Mouse (Mus musculus) lung, postnatal 0 days (tissue): ENCODE data around the gene Ptbp1. TPM values are rescaled to one million over a fixed set of nuclear protein-coding genes. Genes with fewer than 3 reads are reported as not detected.
A peak's percentile ranks its signal among the peaks of the same experiment; 100 is the strongest.

Experiments
- ATAC-seq: fragments of 200-750 bp; cut with Nextera tagmentation; 2 replicates; pipeline ENCODE4 v1.8.0; 2017; ENCODE audit warnings: moderate library complexity
- DNase-seq: peaks from one replicate; pipeline ENCODE4 v3.0.0-alpha.2; 2016; ENCODE audit warnings: low spot score
- H3K27ac ChIP-seq: fragments of 300-500 bp; sonication (generic); 2 replicates; pipeline ENCODE4 v1.5.1; 2014; ENCODE audit warnings: antibody characterized with exemption, mild to moderate bottlenecking, low read length, mixed read lengths
- H3K27me3 ChIP-seq: fragments of 300-500 bp; sonication (generic); replicated peaks from 2 replicates; pipeline ENCODE4 v1.6.1; 2014; ENCODE audit warnings: low read length, mixed read lengths; ENCODE audit not compliant: insufficient read depth
- H3K36me3 ChIP-seq: fragments of 300-500 bp; sonication (generic); 2 replicates; pipeline ENCODE4 v1.6.1; 2014; ENCODE audit warnings: low read length, mixed read lengths; ENCODE audit not compliant: insufficient read depth
- H3K4me1 ChIP-seq: fragments of 300-500 bp; sonication (generic); 2 replicates; pipeline ENCODE4 v1.6.1; 2014; ENCODE audit warnings: antibody characterized with exemption, low read depth, low read length, mixed read lengths; ENCODE audit not compliant: insufficient read depth
- H3K4me2 ChIP-seq: fragments of 300-500 bp; sonication (generic); replicated peaks from 2 replicates; pipeline ENCODE4 v1.6.1; 2014; ENCODE audit warnings: low read depth, mild to moderate bottlenecking, low read length, moderate library complexity, mixed read lengths
- H3K4me3 ChIP-seq: fragments of 300-500 bp; sonication (generic); 2 replicates; pipeline ENCODE4 v1.5.1; 2014; ENCODE audit warnings: low read depth, low read length
- H3K9ac ChIP-seq: fragments of 300-500 bp; sonication (generic); replicated peaks from 2 replicates; pipeline ENCODE4 v1.6.1; 2014; ENCODE audit warnings: low read depth, mild to moderate bottlenecking
- H3K9me3 ChIP-seq: fragments of 300-500 bp; sonication (generic); 2 replicates; pipeline ENCODE4 v1.6.1; 2016; ENCODE audit warnings: low read length, mixed read lengths
- CTCF ChIP-seq: IDR thresholded peaks from 2 replicates; pipeline ENCODE4 v1.5.1; 2016; ENCODE audit warnings: antibody characterized with exemption, mild to moderate bottlenecking
- EP300 ChIP-seq: IDR thresholded peaks from 2 replicates; pipeline ENCODE4 v1.6.1; 2016; ENCODE audit warnings: antibody characterized with exemption, mild to moderate bottlenecking, control low read depth
- WGBS: fragments of 180-500 bp; shearing (Covaris S2); extraction: QIAGEN DNeasy Blood & Tissue Kit; methylation state at CpG from one replicate; pipeline ENCODE4 v1.1.7; 2014; 5-methylcytosine and 5-hydroxymethylcytosine counted together
- polyA plus RNA-seq: library from polyadenylated mRNA; unstranded; fragments of >200 nt; fragmentation: Nextera tagmentation; extraction: Ambion mirVana; gene quantifications from 2 replicates; pipeline ENCODE4 v1.2.1, GENCODE M21; 2015

The Ptbp1 gene
- polyA plus RNA-seq, 1 experiment from 2014 or later: 109 TPM

DNA sequence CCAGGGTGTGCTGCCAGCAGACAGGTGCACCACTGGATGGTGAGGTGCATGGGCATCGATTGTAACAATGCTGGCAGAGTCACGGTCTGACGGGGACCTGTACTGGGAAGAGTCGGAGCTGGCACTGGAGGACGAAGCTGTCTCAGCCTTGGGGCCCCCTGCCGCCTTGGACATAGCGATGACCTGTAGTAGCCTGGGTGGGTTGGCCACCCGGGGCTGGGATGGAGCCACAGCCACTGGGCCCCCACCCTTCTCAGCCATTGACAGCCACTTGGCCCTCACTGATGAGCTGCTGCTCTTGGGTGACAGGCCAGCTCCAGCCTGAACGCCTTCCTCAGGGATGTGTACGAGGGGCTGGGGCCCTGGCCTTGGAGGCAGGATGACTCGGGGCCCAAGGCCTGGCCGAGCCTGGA is 11.0 kb downstream of the Ptbp1 start:
- no peak overlapping the region for H3K27ac ChIP-seq
- DNase-seq (no peak), ATAC-seq (peak; percentile 11; the same call in 1 of the 2 replicates)
- H3K4me2 ChIP-seq: no peak overlapping the region
- no peak overlapping the region for H3K9ac ChIP-seq
- H3K9me3 ChIP-seq: no peaks in the 10 kb centered on the region
- H3K36me3 ChIP-seq: peaks cover 32% of the 10 kb centered on the region
- no peaks in the 10 kb centered on the region for H3K27me3 ChIP-seq
- WGBS: 33% methylated on average over 11 of the region's 12 CpGs
- no peaks in the 10 kb centered on the region for H3K4me1 ChIP-seq
- no peak for TF ChIP-seq EP300
- H3K4me3 ChIP-seq: no peak overlapping the region

DNA sequence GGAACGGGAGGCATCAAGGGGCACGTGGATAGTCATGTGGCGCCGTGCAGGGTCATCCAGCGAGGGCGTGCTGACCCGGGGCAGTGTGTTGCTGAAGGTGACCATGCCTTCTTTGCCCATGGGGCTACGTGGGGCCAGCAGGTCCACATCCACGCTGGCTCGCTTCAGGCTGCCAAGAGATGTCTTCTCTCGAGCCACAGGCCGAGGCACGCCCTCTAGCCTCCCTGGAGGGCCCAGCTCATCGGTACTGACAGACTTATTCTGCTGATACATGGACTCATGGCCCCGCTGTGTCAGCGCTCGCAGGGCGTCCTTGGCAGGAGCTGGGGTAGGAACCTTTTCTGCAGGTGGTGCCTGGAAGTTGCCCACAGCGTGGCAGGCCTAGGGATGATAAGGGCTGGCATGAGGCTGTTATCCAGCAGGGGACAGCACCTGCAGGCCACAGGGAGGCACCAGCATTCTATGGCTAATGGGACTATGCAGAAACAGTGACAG is 11.6 kb downstream of the Ptbp1 start:
- peaks cover 26% of the 10 kb centered on the region for H3K36me3 ChIP-seq
- no peak overlapping the region for H3K9ac ChIP-seq
- no peaks in the 10 kb centered on the region for H3K9me3 ChIP-seq
- peak; percentile 16; the same call in 1 of the 2 replicates for ATAC-seq
- TF ChIP-seq EP300: no peak
- peak; percentile 68 for TF ChIP-seq CTCF
- no peak for DNase-seq
- no peak overlapping the region for H3K27ac ChIP-seq
- no peak overlapping the region for H3K4me3 ChIP-seq
- no peaks in the 10 kb centered on the region for H3K27me3 ChIP-seq
- H3K4me2 ChIP-seq: no peak overlapping the region
- H3K4me1 ChIP-seq: no peaks in the 10 kb centered on the region
- 65% methylated on average over 19 of the region's 19 CpGs for WGBS

DNA sequence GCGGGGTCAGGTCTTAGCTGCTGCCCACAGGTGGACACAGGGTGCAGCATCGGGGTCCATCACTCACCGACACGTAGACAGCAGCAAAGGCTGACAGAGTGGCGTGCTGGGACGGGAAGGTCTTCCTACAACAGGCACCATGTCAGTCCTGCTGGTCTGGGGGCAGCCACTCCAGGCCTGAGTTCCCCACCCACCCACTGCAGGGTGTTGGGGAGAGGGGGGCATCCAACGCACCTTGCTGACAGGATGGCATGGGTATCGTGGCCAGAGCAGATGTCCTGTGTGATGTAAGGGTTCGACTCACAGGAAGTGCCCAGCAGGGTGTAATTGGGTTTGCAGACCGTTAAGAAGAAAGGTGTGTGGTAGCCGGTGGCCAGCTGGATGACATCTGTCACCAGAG is 12.4 kb downstream of the Ptbp1 start:
- ATAC-seq (no peak), DNase-seq (no peak)
- Histone ChIP-seq H3K4me3 (no peak overlapping the region), H3K27ac (no peak overlapping the region), H3K9me3 (no peaks in the 10 kb centered on the region), H3K4me1 (no peaks in the 10 kb centered on the region), H3K36me3 (peaks cover 19% of the 10 kb centered on the region), H3K9ac (no peak overlapping the region), H3K4me2 (no peak overlapping the region), H3K27me3 (no peaks in the 10 kb centered on the region)
- WGBS: 73% methylated on average over 11 of the region's 11 CpGs
- TF ChIP-seq CTCF: no peak
- TF ChIP-seq EP300: no peak

DNA sequence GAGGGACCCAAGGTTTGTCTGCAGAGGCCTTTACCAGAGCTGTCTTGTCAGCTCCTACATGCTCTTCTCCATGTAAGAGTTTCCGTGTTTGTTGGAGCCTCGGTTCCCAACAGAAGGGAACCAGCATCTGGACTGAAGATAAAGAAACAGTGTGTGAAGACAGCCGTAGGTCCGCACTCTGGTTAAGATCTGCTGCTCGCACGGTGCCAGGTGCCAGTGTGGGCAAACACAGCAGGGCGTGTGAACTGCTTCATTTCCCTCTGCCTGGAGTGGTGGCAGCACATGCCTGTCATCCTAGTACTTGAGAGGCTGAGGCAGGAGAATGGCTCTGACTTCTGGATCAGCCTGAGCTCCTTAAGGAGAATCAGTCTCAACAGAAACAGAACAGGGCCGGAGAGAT is 17.6 kb downstream of the Ptbp1 start:
- ATAC-seq (no peak), DNase-seq (no peak)
- Histone ChIP-seq H3K4me2 (no peak overlapping the region), H3K4me3 (no peak overlapping the region), H3K9ac (no peak overlapping the region), H3K9me3 (no peaks in the 10 kb centered on the region), H3K27me3 (no peaks in the 10 kb centered on the region), H3K36me3 (no peaks in the 10 kb centered on the region), H3K4me1 (0 out of 2 replicates have a peak, but pooled peaks cover 3% of the 10 kb centered on the region), H3K27ac (no peak overlapping the region)
- no peak for TF ChIP-seq EP300
- TF ChIP-seq CTCF: no peak
- 86% methylated on average over 8 of the region's 8 CpGs for WGBS

DNA sequence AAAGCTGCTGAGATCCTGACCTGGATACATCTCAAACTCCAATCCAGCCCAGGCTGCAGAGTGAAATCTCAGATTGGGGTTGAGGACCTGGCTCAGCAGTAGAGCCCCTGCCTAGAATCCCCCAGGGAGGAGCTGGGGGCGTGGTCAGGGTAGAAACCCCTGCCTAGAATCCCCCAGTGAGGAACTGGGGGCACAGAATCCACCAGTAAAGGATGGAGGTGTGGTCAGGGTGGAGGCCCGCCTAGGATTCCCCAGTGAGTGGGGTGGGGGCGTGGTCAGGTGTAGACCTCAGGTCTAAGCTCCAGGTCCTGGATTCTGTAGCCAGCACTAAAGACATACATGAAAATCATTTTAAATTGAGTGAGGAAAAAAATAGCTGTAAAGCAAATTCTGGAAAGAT is 18.6 kb downstream of the Ptbp1 start:
- Histone ChIP-seq H3K27ac (no peak overlapping the region), H3K27me3 (no peaks in the 10 kb centered on the region), H3K9ac (no peak overlapping the region), H3K36me3 (no peaks in the 10 kb centered on the region), H3K4me1 (0 out of 2 replicates have a peak, but pooled peaks cover 3% of the 10 kb centered on the region), H3K4me3 (no peak overlapping the region), H3K4me2 (no peak overlapping the region), H3K9me3 (no peaks in the 10 kb centered on the region)
- ATAC-seq: no peak
- DNase-seq: no peak
- 37% methylated on average over 3 of the region's 3 CpGs for WGBS
- no peak for TF ChIP-seq CTCF

DNA sequence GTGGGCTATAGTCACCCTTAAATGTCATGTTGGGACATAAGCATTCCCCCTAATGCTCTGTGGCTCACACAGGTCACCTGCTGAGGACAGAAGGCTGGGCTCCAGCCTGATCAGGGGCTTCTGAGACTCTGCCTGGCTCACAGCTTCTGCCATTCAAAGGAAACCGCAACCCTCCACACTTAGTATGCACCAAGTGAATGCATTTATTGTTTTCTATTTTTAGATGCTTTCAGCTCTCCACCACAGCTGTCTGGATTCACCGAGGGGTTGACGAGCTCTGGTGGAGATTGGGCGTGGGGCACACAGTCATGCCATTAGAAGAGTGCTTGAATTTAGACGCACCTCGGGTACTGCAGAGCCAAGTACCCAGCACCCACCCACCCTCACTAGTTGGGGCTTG is 19.1 kb downstream of the Ptbp1 start:
- 0 out of 2 replicates have a peak, but pooled peaks cover 3% of the 10 kb centered on the region for H3K4me1 ChIP-seq
- DNase-seq (no peak), ATAC-seq (no peak)
- no peaks in the 10 kb centered on the region for H3K36me3 ChIP-seq
- H3K9ac ChIP-seq: no peak overlapping the region
- H3K27ac ChIP-seq: no peak overlapping the region
- no peak for TF ChIP-seq EP300
- WGBS: 11% methylated on average over 6 of the region's 6 CpGs
- H3K4me2 ChIP-seq: peak overlapping the region; percentile 99; the same call in 1 of the 2 replicates
- H3K9me3 ChIP-seq: no peaks in the 10 kb centered on the region
- no peak overlapping the region for H3K4me3 ChIP-seq
- H3K27me3 ChIP-seq: no peaks in the 10 kb centered on the region
